Mouse (Mus musculus): ENCODE measurements at regions not wholly inside any gene's neighbourhood (a gene's known extent, or its start where the extent isn't known, plus 50 kb on each side); places are given as distances from the start of the nearest gene placed in this dataset.

DNA sequence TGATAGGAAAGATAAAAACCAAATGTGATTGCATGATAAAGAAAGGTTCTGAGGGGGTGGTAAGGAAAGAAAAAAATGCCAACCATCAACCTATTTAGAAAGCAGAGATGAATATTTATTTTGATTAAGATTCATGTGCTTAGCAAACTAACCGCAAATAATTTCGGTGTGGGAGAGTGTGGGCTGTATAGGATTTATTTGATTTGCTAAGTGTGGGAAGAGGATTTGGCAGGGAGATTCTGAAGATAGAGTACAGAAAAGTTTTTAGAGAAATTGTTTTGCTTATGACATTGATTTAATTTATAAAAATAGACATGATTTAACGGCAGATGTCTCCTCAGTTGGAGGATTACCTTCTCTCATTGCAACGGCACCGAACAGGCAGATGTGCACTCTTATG, 250.3 kb downstream of the Pros1 start:
- no peak overlapping the region for H3K9ac ChIP-seq (ENCODE audit: insufficient read depth, low read depth, low read length, poor library complexity, severe bottlenecking)
- H3K4me3 ChIP-seq (ENCODE audit: insufficient read depth in 1 of 2, low read depth in 1 of 2, low read length in 2 of 2, poor library complexity in 1 of 2, severe bottlenecking in 1 of 2): no peak overlapping the region
- DNase-seq (ENCODE audit: low read depth, low spot score): no peak
- TF ChIP-seq ZC3H11A (IDR thresholded peaks at IDR 0.05; ENCODE audit: borderline replicate concordance, low read depth, low read length) (no peak), MAFK (IDR thresholded peaks at IDR 0.05; ENCODE audit: insufficient read depth, low read depth, low read length) (no peak), CHD2 (IDR thresholded peaks at IDR 0.05; ENCODE audit: low read depth, low read length) (no peak), ZNF384 (IDR thresholded peaks at IDR 0.05; ENCODE audit: low read depth, low read length) (no peak), HCFC1 (IDR thresholded peaks at IDR 0.05; ENCODE audit: borderline replicate concordance, insufficient read depth, low read length) (no peak)
- no peaks in the 10 kb centered on the region for H3K4me1 ChIP-seq (ENCODE audit: control insufficient read depth in 2 of 2, insufficient read depth in 2 of 2, low read length in 2 of 2, poor library complexity in 1 of 2)
- H3K36me3 ChIP-seq (ENCODE audit: control insufficient read depth, insufficient read depth, low read length, poor library complexity, severe bottlenecking): no peaks in the 10 kb centered on the region
- H3K27ac ChIP-seq (ENCODE audit: insufficient read depth, low read depth, low read length, poor library complexity, severe bottlenecking): no peak overlapping the region
- H3K9me3 ChIP-seq (ENCODE audit: control insufficient read depth, insufficient read depth, low read depth, low read length): no peaks in the 10 kb centered on the region
- in situ Hi-C loops (cut with MboI; ENCODE audit: low sequenced_read_pairs in 2 of 2, unreplicated experiment in 2 of 2): no loop called here

DNA sequence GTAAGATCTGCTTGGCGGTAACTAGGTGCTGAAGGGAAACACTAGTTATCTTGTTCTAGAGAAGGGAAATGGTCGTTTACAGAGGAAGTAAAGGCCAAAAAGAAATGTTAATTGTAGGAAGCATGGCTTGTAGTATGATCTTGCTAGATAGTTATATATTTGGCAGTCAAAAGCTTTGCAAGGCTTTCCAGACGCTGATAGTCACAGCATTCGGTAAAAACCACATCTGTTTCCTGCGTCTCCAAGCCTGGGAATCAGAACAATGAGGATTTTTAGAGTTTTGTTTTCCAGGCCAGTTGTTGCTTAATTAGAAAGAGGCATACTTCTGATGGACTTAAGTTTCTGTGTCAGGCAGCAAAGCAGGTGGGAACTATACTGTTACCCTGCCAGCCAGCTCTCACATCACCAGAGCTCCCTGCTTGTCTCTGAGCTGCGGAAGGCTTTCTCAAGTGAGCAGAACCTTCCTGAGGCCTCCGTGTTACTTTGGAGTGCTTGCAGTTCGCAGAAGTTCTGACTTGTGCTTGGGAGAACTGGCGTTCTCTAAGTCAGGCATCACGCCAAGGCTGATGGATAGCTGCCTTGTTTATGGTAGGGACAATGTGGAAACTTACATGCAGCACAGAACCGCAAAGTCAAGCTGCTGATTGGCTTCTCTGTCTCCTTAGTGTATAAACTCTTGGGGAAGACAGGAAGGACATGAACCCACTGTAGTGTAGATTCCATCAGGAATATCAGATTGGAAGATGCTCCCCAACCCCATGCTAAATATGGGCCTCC, 251.0 kb downstream of the Pros1 start:
- H3K27ac ChIP-seq (ENCODE audit: insufficient read depth, low read depth, low read length, poor library complexity, severe bottlenecking): no peak overlapping the region
- H3K4me1 ChIP-seq (ENCODE audit: control insufficient read depth in 2 of 2, insufficient read depth in 2 of 2, low read length in 2 of 2, poor library complexity in 1 of 2): no peaks in the 10 kb centered on the region
- H3K4me3 ChIP-seq (ENCODE audit: insufficient read depth in 1 of 2, low read depth in 1 of 2, low read length in 2 of 2, poor library complexity in 1 of 2, severe bottlenecking in 1 of 2): no peak overlapping the region
- H3K9ac ChIP-seq (ENCODE audit: insufficient read depth, low read depth, low read length, poor library complexity, severe bottlenecking): no peak overlapping the region
- no peaks in the 10 kb centered on the region for H3K9me3 ChIP-seq (ENCODE audit: control insufficient read depth, insufficient read depth, low read depth, low read length)
- TF ChIP-seq CHD2 (IDR thresholded peaks at IDR 0.05; ENCODE audit: low read depth, low read length) (no peak), HCFC1 (IDR thresholded peaks at IDR 0.05; ENCODE audit: borderline replicate concordance, insufficient read depth, low read length) (no peak), ZNF384 (IDR thresholded peaks at IDR 0.05; ENCODE audit: low read depth, low read length) (no peak), MAFK (IDR thresholded peaks at IDR 0.05; ENCODE audit: insufficient read depth, low read depth, low read length) (no peak), ZC3H11A (IDR thresholded peaks at IDR 0.05; ENCODE audit: borderline replicate concordance, low read depth, low read length) (no peak)
- H3K36me3 ChIP-seq (ENCODE audit: control insufficient read depth, insufficient read depth, low read length, poor library complexity, severe bottlenecking): no peaks in the 10 kb centered on the region
- no peak for DNase-seq (ENCODE audit: low read depth, low spot score)
- in situ Hi-C loops (cut with MboI; ENCODE audit: low sequenced_read_pairs in 2 of 2, unreplicated experiment in 2 of 2): no loop called here

DNA sequence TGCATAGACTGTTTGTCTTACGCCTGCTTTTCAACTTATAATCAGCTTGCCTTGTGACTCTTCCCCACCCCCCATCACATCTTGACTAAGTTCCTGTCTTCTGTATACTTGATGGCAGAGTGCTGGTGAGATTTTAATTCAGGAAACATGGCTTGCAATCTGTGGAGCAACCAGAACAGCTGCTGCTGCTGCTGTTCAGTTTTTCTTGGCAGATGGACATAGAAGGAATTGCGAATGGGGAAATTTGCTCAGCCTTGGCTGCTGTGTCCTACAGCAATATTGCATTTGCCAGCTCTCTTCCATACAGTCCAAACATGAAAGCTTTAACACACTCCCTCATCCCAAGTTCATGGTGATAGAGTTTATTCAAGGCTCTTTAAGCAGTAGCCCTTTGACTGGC, 262.3 kb downstream of the Pros1 start:
- DNase-seq (ENCODE audit: low read depth, low spot score): no peak
- in situ Hi-C loops (cut with MboI; ENCODE audit: low sequenced_read_pairs in 2 of 2, unreplicated experiment in 2 of 2): no loop called here

DNA sequence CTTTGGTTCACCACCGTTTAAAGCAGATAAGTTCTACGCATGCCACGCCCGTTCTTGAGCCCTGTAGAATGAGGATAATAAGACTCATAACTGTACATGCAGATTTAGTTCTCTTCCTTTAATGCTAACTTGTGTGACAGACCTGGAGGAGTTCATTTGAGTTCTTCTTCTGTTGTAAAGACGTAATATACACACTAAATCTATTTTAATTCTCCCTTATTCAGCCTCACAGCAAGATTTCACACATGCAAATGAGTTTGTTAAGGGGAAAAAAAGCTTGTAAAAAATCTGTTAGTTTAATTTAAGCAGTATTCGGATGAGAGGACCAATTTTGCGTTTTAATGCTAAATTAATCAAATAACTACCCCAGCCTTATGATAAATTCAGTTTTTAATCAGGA, 264.6 kb downstream of the Pros1 start:
- Histone ChIP-seq H3K9ac (ENCODE audit: insufficient read depth, low read depth, low read length, poor library complexity, severe bottlenecking) (no peak overlapping the region), H3K4me1 (ENCODE audit: control insufficient read depth in 2 of 2, insufficient read depth in 2 of 2, low read length in 2 of 2, poor library complexity in 1 of 2) (no peaks in the 10 kb centered on the region), H3K9me3 (ENCODE audit: control insufficient read depth, insufficient read depth, low read depth, low read length) (no peaks in the 10 kb centered on the region), H3K36me3 (ENCODE audit: control insufficient read depth, insufficient read depth, low read length, poor library complexity, severe bottlenecking) (no peaks in the 10 kb centered on the region), H3K27ac (ENCODE audit: insufficient read depth, low read depth, low read length, poor library complexity, severe bottlenecking) (no peak overlapping the region), H3K4me3 (ENCODE audit: insufficient read depth in 1 of 2, low read depth in 1 of 2, low read length in 2 of 2, poor library complexity in 1 of 2, severe bottlenecking in 1 of 2) (no peak overlapping the region)
- in situ Hi-C loops (cut with MboI; ENCODE audit: low sequenced_read_pairs in 2 of 2, unreplicated experiment in 2 of 2): no loop called here
- TF ChIP-seq MAFK (IDR thresholded peaks at IDR 0.05; ENCODE audit: insufficient read depth, low read depth, low read length) (no peak), ZC3H11A (IDR thresholded peaks at IDR 0.05; ENCODE audit: borderline replicate concordance, low read depth, low read length) (no peak), HCFC1 (IDR thresholded peaks at IDR 0.05; ENCODE audit: borderline replicate concordance, insufficient read depth, low read length) (no peak), ZNF384 (IDR thresholded peaks at IDR 0.05; ENCODE audit: low read depth, low read length) (no peak), CHD2 (IDR thresholded peaks at IDR 0.05; ENCODE audit: low read depth, low read length) (no peak)
- DNase-seq (ENCODE audit: low read depth, low spot score): no peak

More for the DNA sequence above, 262.3 kb downstream of the Pros1 start:
- Histone ChIP-seq H3K27ac (ENCODE audit: insufficient read depth, low read depth, low read length, poor library complexity, severe bottlenecking) (no peak overlapping the region), H3K4me1 (ENCODE audit: control insufficient read depth in 2 of 2, insufficient read depth in 2 of 2, low read length in 2 of 2, poor library complexity in 1 of 2) (no peaks in the 10 kb centered on the region), H3K9ac (ENCODE audit: insufficient read depth, low read depth, low read length, poor library complexity, severe bottlenecking) (no peak overlapping the region), H3K9me3 (ENCODE audit: control insufficient read depth, insufficient read depth, low read depth, low read length) (no peaks in the 10 kb centered on the region), H3K36me3 (ENCODE audit: control insufficient read depth, insufficient read depth, low read length, poor library complexity, severe bottlenecking) (no peaks in the 10 kb centered on the region), H3K4me3 (ENCODE audit: insufficient read depth in 1 of 2, low read depth in 1 of 2, low read length in 2 of 2, poor library complexity in 1 of 2, severe bottlenecking in 1 of 2) (no peak overlapping the region)
- TF ChIP-seq CHD2 (IDR thresholded peaks at IDR 0.05; ENCODE audit: low read depth, low read length): no peak
- no peak for TF ChIP-seq ZNF384 (IDR thresholded peaks at IDR 0.05; ENCODE audit: low read depth, low read length)

DNA sequence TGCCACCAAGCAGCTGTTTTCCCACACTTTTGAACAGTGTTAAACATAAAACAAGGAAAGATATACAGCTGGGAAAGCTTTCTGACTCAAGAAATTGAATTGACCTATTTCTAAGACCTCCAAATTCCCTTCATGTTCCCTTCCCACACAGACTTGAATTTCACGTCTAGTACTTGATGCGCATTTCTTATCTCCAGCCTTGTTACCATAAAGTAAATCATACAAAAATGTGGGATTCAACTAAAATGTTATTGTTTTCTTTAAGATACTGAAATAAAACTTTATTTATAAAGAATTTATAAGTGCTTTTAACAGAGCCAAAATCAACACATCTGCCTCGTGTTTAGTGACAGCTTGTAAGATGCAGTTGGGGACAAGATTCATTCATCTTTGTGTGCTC, 289.7 kb downstream of the Pros1 start:
- H3K9ac ChIP-seq (ENCODE audit: insufficient read depth, low read depth, low read length, poor library complexity, severe bottlenecking): no peak overlapping the region
- DNase-seq (ENCODE audit: low read depth, low spot score): no peak
- no peak overlapping the region for H3K4me3 ChIP-seq (ENCODE audit: insufficient read depth in 1 of 2, low read depth in 1 of 2, low read length in 2 of 2, poor library complexity in 1 of 2, severe bottlenecking in 1 of 2)
- H3K4me1 ChIP-seq (ENCODE audit: control insufficient read depth in 2 of 2, insufficient read depth in 2 of 2, low read length in 2 of 2, poor library complexity in 1 of 2): no peaks in the 10 kb centered on the region
- H3K27ac ChIP-seq (ENCODE audit: insufficient read depth, low read depth, low read length, poor library complexity, severe bottlenecking): no peak overlapping the region
- no peaks in the 10 kb centered on the region for H3K9me3 ChIP-seq (ENCODE audit: control insufficient read depth, insufficient read depth, low read depth, low read length)
- no peaks in the 10 kb centered on the region for H3K36me3 ChIP-seq (ENCODE audit: control insufficient read depth, insufficient read depth, low read length, poor library complexity, severe bottlenecking)
- TF ChIP-seq ZNF384 (IDR thresholded peaks at IDR 0.05; ENCODE audit: low read depth, low read length): no peak
- no peak for TF ChIP-seq MAFK (IDR thresholded peaks at IDR 0.05; ENCODE audit: insufficient read depth, low read depth, low read length)
- TF ChIP-seq HCFC1 (IDR thresholded peaks at IDR 0.05; ENCODE audit: borderline replicate concordance, insufficient read depth, low read length): no peak
- TF ChIP-seq ZC3H11A (IDR thresholded peaks at IDR 0.05; ENCODE audit: borderline replicate concordance, low read depth, low read length): no peak
- TF ChIP-seq CHD2 (IDR thresholded peaks at IDR 0.05; ENCODE audit: low read depth, low read length): no peak
- in situ Hi-C loops (cut with MboI; ENCODE audit: low sequenced_read_pairs in 2 of 2, unreplicated experiment in 2 of 2): no loop called here
